Mouse (Mus musculus) c-Kit-positive CD71-positive TER-119-positive erythroid progenitor cells, embryonic 14.5 days (primary cell): ENCODE data around the gene Cactin.

Experiments
- DNase-seq: peaks from one replicate; pipeline ENCODE4 v3.0.0-alpha.2; 2013; ENCODE audit warnings: low spot score

Cactin gene

DNA sequence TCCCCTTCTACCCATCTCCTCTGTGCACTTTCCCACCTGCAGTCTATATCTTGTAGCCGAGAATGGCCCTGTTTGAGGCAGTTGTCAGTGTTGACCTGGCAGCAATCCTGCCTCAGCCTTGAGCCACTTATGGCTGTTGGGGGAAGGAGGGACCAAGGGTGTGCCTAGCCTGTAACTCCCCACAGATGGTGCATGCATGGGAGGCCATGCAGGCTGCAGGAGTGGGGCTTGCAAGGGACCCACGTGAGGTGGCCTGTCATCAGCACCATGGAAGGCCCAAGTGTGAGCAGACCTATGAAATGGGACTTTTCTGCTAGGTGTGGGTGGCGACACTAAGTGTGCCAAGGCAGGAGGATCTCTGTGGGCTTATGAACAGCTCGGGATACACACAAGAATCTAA lies 44.2 kb downstream of the Cactin start:
- no peak for DNase-seq

DNA sequence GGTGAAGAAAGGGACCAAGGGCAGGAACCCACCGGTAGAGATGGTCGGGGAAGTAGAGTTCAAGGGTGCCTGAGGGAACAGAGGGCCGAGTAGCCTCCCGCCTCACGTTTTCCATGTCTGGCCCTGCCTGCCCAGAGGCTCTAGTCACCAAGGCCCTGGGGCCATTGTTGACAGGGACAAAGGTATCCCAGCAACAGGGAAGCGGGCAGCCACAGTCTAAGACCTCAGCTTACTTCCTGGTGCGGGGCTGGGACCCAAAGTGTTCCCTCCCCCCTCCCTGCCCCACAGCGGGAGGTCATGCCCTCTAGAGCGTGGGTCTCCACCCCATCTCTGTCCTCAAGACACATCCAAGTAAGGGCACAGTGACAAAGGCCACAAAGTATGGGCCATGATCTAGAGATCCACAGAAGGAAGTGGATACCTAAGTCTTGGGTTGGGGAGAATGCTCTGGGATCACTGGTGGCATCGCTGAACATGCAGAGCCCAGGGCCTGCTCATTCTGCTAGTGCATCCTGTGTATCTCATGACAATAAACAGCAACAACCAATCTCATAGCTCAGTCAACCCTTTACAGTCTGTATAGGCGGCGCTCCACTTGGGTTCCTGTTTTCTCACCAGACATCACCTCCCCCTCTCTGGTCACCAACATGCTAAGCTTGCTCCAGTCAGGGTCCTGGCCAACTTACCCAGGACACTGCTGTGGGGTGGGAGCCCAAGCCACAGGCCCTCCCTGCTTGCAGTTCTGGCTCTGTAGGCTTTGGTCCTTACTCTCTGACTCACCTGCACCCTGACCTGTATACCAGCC lies 45.0 kb downstream of the Cactin start, which contains the start of gene 4930404N11Rik:
4930404N11Rik (minus strand) TSS at position 145 of the 805 bp plus-strand sequence.
- DNase-seq, result no peak

DNA sequence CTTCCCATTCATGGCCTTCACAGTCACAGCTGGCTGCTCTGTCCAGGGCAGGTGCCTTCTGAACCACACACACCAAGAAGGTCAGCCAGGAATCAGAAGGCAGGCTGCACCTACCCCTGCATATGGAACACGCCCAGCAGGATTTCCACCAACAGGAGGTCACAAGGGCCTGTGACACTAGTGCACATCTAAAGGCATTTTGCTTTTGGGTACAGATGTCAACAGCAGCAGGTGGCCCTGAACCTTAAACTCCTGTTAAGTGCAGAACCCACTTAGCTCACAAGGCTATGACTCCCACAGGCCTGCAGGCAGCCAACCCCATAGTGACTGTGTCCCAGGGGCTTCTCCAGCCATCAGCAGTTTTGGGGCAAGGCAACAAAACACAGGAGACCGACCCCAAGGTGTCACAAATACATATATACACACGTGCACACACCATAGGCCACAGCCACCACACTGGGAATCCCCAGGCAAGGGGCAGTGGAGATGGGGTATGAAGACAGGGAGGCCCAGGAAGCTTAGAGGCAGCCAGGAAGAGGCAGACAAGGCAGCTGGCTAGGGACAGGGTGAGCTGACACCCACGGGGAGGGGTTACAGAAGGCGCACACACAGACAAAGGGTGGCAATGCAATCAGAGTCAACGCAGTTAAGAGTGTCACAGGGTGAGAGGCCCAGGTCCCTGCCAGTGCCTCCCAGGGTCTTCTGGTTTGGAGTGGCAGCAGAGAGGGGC lies 45.7 kb downstream of the Cactin start:
- DNase-seq, result no peak

- DNase-seq, result no peak
These were observed 46.2 kb downstream of the Cactin start for GRCm38 (mm10) chr10:81367207-81367495.

DNA sequence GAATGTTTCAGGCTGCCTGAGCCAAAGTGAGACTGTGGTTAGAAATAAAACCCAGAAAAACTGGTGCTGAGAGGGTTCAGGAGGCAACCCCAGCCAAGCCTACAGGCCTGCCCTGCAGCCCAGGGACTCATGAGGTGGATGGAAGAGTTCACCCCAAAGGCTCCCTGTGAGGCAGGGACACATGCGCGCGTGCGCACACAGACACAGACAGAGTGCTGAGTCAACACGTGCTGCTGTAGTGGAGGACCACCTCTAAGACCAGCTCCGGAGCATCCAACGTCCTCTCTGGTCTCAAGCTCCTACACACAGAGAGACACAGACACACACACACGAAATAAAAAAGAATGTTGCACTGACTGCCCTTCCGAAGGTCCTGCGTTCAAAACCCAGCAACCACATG lies 54.4 kb downstream of the Cactin start:
- DNase-seq, result no peak
